Mouse (Mus musculus): ENCODE measurements around the gene Rhox4d.
"Not testable (repeated sequence)": the region's sequence is repeated elsewhere in the genome, so short reads cannot be mapped to it uniquely, and the experiment has no call there.

- TF ChIP-seq CTCF (IDR thresholded peaks at IDR 0.05; ENCODE audit: low read depth, low read length); GATA1 (IDR thresholded peaks at IDR 0.05; ENCODE audit: borderline replicate concordance, low read length): not testable (repeated sequence)
Observed at GRCm38 (mm10) chrX:37557112-37557511, 43.0 kb downstream of the Rhox4d start, which contains the start of gene Rhox4e.
